Mouse (Mus musculus) MEL (cell line): ENCODE data around the gene Tex30. TPM values are rescaled to one million over a fixed set of nuclear protein-coding genes. Genes with fewer than 3 reads are reported as not detected.

Experiments used
- DNase-seq: peaks from one replicate; pipeline ENCODE4 v3.0.0; 2011; ENCODE audit warnings: low read depth, low spot score
- H3K27ac ChIP-seq: 2 replicates; pipeline ENCODE4 v1.5.1; 2012; ENCODE audit warnings: low read depth, mild to moderate bottlenecking, control low read depth, low read length, moderate library complexity; ENCODE audit not compliant: control insufficient read depth
- H3K27me3 ChIP-seq, 2 experiments: fragments of 150-350 bp in 1 of 2; sonication (generic) in 1 of 2; 2 replicates each; pipeline ENCODE4 v1.6.1; 2012; ENCODE audit warnings: low read length in 2 of 2, mild to moderate bottlenecking in 2 of 2, improper control_type of control experiment in 1 of 2, moderate library complexity in 1 of 2; ENCODE audit not compliant: insufficient read depth in 2 of 2, control insufficient read depth in 1 of 2
- H3K36me3 ChIP-seq, 2 experiments: 2 replicates each; pipeline ENCODE4 v1.6.1; 2012 to 2014; ENCODE audit warnings: low read length in 2 of 2, improper control_type of control experiment in 1 of 2, inconsistent platforms in 1 of 2, mild to moderate bottlenecking in 1 of 2; ENCODE audit not compliant: insufficient read depth in 2 of 2, control insufficient read depth in 1 of 2
- H3K4me1 ChIP-seq, 2 experiments: fragments of 150-350 bp in 1 of 2; sonication (generic) in 1 of 2; 2 replicates each; pipeline ENCODE4 v1.6.1; 2012; ENCODE audit warnings: low read length in 2 of 2, improper control_type of control experiment in 1 of 2, mild to moderate bottlenecking in 1 of 2; ENCODE audit not compliant: insufficient read depth in 2 of 2, control insufficient read depth in 1 of 2
- H3K4me3 ChIP-seq, 2 experiments: fragments of 150-350 bp in 1 of 2; sonication (generic) in 1 of 2; 2 replicates each; pipeline ENCODE4 v1.5.1; 2012; ENCODE audit warnings: low read depth in 2 of 2, low read length in 2 of 2, mild to moderate bottlenecking in 2 of 2, moderate library complexity in 2 of 2, control low read depth in 1 of 2, improper control_type of control experiment in 1 of 2; ENCODE audit not compliant: control insufficient read depth in 1 of 2, insufficient read depth in 1 of 2
- H3K79me2 ChIP-seq: 2 replicates; pipeline ENCODE4 v1.6.1; 2012; ENCODE audit warnings: mild to moderate bottlenecking, low read length, moderate library complexity; ENCODE audit not compliant: control insufficient read depth, poor library complexity, insufficient read depth
- H3K9ac ChIP-seq: 2 replicates; pipeline ENCODE4 v1.6.1; 2012; ENCODE audit warnings: low read depth, mild to moderate bottlenecking, control low read depth, low read length, moderate library complexity; ENCODE audit not compliant: control insufficient read depth, poor library complexity, severe bottlenecking
- H3K9me3 ChIP-seq: fragments of 150-350 bp; sonication (generic); replicated peaks from 2 replicates; pipeline ENCODE4 v1.6.1; 2012; ENCODE audit warnings: mild to moderate bottlenecking, low read length, improper control_type of control experiment, moderate library complexity; ENCODE audit not compliant: insufficient read depth
- ELF1 ChIP-seq: IDR thresholded peaks from 2 replicates; pipeline ENCODE4 v1.6.1; 2014; ENCODE audit warnings: low read depth, mild to moderate bottlenecking, inconsistent platforms, low read length, improper control_type of control experiment, moderate library complexity
- ETS1 ChIP-seq: IDR thresholded peaks from 2 replicates; pipeline ENCODE4 v1.6.1; 2012; ENCODE audit warnings: low read depth, mild to moderate bottlenecking, inconsistent platforms, low read length, improper control_type of control experiment, moderate library complexity
- HCFC1 ChIP-seq: IDR thresholded peaks from 2 replicates; pipeline ENCODE4 v1.6.1; 2012; ENCODE audit warnings: low read depth, mild to moderate bottlenecking, inconsistent platforms, low read length, improper control_type of control experiment, moderate library complexity
- JUND ChIP-seq: IDR thresholded peaks from 2 replicates; pipeline ENCODE4 v1.6.1; 2011; ENCODE audit warnings: low read depth, mild to moderate bottlenecking, improper control_type of control experiment, low read length
- MYB ChIP-seq: IDR thresholded peaks from 2 replicates; pipeline ENCODE4 v1.6.1; 2011; ENCODE audit warnings: mild to moderate bottlenecking, low read depth, low read length, improper control_type of control experiment
- POLR2AphosphoS2 ChIP-seq: IDR thresholded peaks from 2 replicates; pipeline ENCODE4 v1.6.1; 2011; ENCODE audit warnings: low read length, improper control_type of control experiment
- RCOR1 ChIP-seq: IDR thresholded peaks from 2 replicates; pipeline ENCODE4 v1.6.1; 2012; ENCODE audit warnings: low read depth, mild to moderate bottlenecking, inconsistent platforms, low read length, improper control_type of control experiment
- SIN3A ChIP-seq: IDR thresholded peaks from 2 replicates; pipeline ENCODE4 v1.6.1; 2012; ENCODE audit warnings: low read length, improper control_type of control experiment, inconsistent platforms
- UBTF ChIP-seq: IDR thresholded peaks from 2 replicates; pipeline ENCODE4 v1.6.1; 2012; ENCODE audit warnings: low read depth, mild to moderate bottlenecking, inconsistent platforms, low read length, improper control_type of control experiment, moderate library complexity, borderline replicate concordance; ENCODE audit not compliant: insufficient read depth
- ZMIZ1 ChIP-seq: IDR thresholded peaks from 2 replicates; pipeline ENCODE4 v1.6.1; 2012; ENCODE audit warnings: low read depth, mild to moderate bottlenecking, inconsistent platforms, low read length, improper control_type of control experiment, moderate library complexity
- polyA plus RNA-seq, 2 experiments: library from polyadenylated mRNA; stranded (reverse) in 1 of 2; unstranded in 1 of 2; fragments of >175 nt in 1 of 2; fragments of >200 nt in 1 of 2; gene quantifications; 2 replicates each; pipeline versions ENCODE4 v1.2.1 to v1.2.4; 2012; ENCODE audit warnings: low replicate concordance in 2 of 2, low read depth in 1 of 2; ENCODE audit not compliant: insufficient read length in 2 of 2, insufficient read depth in 1 of 2, missing spikeins in 1 of 2
- total RNA-seq: library from RNA; depleted of rRNA; stranded (reverse); fragments of 300-350 nt; gene quantifications from 2 replicates; pipeline ENCODE4 v1.2.3, GENCODE M21; 2012

Tex30 gene
- total and polyA plus RNA-seq, 3 experiments: 88.2 to 115 TPM; not detected in 1

DNA sequence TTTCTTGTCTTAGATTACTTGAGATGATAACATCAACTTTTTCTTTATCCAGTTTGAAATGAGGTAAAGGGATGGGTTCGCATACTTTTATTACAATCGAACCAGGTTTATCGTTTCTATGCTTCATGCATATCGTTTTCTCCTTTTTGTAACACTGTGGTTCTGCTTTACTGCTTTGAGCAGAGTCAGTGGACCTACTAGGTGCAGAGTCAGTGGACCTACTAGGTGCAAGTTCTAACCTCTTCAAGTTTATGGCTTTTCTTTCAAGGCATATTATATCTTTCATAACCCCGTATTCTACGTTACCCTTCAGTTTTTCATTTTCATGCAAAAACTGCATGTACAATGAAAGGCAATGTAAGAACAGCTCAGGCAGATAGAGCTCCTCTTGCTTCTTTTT, 38.8 kb downstream of the Tex30 start:
- Histone ChIP-seq H3K9me3 (no peaks in the 10 kb centered on the region), H3K36me3 (peaks cover 0 to 5% of the 10 kb centered on the region in 2 experiments; a peak in 2 of 4 replicates), H3K27ac (no peak overlapping the region), H3K4me3 (no peak overlapping the region), H3K79me2 (no peaks in the 10 kb centered on the region), H3K4me1 (peaks cover 0 to 2% of the 10 kb centered on the region in 2 experiments; a peak in 1 of 4 replicates), H3K9ac (no peak overlapping the region), H3K27me3 (no peaks in the 10 kb centered on the region)
- DNase-seq: no peak
- no peak for TF ChIP-seq JUND

DNA sequence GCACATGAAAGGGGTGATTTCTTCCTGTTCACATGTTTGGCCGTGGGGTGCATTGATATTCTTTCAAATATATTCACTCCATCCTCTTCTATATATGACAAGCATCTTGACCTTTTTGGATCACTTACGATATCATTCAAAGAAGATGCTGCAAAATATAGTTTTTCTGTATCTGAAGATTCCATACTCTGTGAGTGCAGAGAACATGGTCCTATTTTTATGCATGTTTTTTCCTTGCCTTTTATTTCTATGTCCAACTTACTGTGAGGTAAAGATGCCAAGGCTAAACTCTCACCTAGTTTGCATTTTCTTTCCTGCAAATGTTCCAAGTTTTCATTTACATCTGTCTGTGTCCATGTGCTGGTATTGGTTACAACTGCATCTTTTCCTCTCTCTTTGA, 40.4 kb downstream of the Tex30 start, which contains the start of gene Gm8251:
Gm8251 (minus strand) TSS at position 101 of the 400 bp plus-strand sequence.
- H3K79me2 ChIP-seq: no peaks in the 10 kb centered on the region
- H3K27me3 ChIP-seq: no peaks in the 10 kb centered on the region; a peak in 1 of 4 replicates
- no peak for DNase-seq
- no peak for TF ChIP-seq SIN3A
- TF ChIP-seq ETS1: no peak
- no peak for TF ChIP-seq HCFC1
- TF ChIP-seq ZMIZ1: no peak
- H3K9me3 ChIP-seq: no peaks in the 10 kb centered on the region
- no peak within 1 kb of the TSS for H3K27ac ChIP-seq
- peaks cover 0 to 2% of the 10 kb centered on the region in 2 experiments; a peak in 1 of 4 replicates for H3K4me1 ChIP-seq
- H3K36me3 ChIP-seq: peaks cover 0 to 5% of the 10 kb centered on the region in 2 experiments; a peak in 2 of 4 replicates
- H3K9ac ChIP-seq: no peak within 1 kb of the TSS
- no peak within 1 kb of the TSS for H3K4me3 ChIP-seq

DNA sequence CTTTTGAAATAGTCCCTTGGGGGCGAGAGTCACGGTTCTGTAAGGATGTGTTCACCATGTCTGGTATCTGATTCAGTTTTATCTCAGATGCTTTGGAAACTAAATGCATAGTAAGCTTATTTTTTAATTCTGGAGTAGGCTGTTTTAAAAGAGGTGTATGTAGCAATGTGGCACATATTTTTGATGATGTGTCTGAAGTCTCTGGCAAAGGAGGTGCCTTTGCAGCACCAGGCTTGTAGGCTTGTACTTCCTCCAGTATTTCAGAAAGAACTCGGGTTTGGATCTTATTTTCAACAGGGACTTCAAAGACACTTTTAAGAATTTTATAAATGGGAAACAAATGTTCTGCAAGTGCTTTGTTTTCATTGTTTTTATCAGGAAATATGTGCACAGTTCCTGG, 44.4 kb downstream of the Tex30 start:
- no peaks in the 10 kb centered on the region for H3K79me2 ChIP-seq
- no peak overlapping the region for H3K9ac ChIP-seq
- no peaks in the 10 kb centered on the region; a peak in 1 of 4 replicates for H3K27me3 ChIP-seq
- H3K9me3 ChIP-seq: no peaks in the 10 kb centered on the region
- H3K27ac ChIP-seq: no peak overlapping the region
- H3K4me1 ChIP-seq: peaks cover 0 to 2% of the 10 kb centered on the region in 2 experiments; a peak in 1 of 4 replicates
- peaks cover 0 to 5% of the 10 kb centered on the region in 2 experiments; a peak in 2 of 4 replicates for H3K36me3 ChIP-seq
- DNase-seq: no peak
- no peak for TF ChIP-seq POLR2AphosphoS2
- no peak for TF ChIP-seq ELF1
- no peak for TF ChIP-seq SIN3A
- no peak for TF ChIP-seq UBTF
- no peak for TF ChIP-seq RCOR1
- no peak for TF ChIP-seq MYB
- TF ChIP-seq, all 39 proteins: peak for 0
- no peak overlapping the region for H3K4me3 ChIP-seq
